Mouse (Mus musculus) thymus, adult 18-20 months (tissue): ENCODE results near the gene Wdr18.
A peak's percentile ranks its signal among the peaks of the same experiment; 100 is the strongest.
"Not testable (repeated sequence)": the region's sequence is repeated elsewhere in the genome, so short reads cannot be mapped to it uniquely, and the experiment has no call there.

Source experiments
- DNase-seq, 2 experiments: peaks; one replicate each; pipeline ENCODE4 v3.0.0; 2022; ENCODE audit warnings: mixed read lengths in 2 of 2

Wdr18 gene

DNA sequence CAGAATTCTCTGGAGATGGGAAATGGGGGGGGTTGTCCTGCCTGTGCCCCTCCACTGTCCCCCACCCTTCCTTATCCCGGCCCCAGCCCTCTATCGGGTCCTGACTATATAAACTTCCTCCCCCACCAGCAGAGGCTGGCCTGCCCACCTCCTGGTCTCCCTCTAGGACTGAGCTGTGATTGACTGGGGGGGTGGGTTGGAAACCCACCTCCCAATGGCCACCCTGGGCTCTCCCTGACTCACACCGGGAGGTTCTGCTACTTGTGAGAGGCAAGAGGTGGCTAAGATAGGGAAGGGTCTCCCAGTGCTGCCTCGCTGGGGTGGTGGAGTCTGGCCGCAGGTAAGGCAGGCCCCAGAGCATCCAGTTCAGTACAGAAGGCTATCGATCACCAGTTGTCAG, 12.4 kb upstream of the Wdr18 start:
- no peak for DNase-seq

- DNase-seq, result no peak
Observed at GRCm38 (mm10) chr10:79949873-79950272, 10.1 kb upstream of the Wdr18 start.

DNA sequence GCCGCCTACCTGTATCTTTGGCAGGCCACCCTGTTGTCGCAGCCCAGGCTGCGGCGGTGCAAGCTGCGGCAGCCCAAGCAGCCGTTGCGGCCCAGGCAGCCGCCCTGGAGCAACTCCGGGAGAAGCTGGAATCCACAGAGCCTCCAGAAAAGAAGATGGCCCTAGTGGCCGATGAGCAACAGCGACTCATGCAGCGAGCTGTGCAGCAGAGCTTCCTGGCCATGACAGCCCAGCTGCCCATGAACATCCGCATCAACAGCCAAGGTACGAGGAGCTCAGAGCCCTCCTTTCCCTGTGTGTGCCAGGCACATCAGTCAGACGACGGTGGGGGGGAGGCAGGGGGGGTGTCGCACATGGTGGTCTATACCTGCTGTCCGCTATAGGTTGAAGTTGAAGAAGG, 9.3 kb upstream of the Wdr18 start:
- no peak for DNase-seq

GRCm38 (mm10) chr10:79953946-79954345, 6.0 kb upstream of the Wdr18 start:
- DNase-seq, result no peak

- no peak for DNase-seq
Observed at GRCm38 (mm10) chr10:79955691-79956090, 4.3 kb upstream of the Wdr18 start.

GRCm38 (mm10) chr10:79956643-79957154, 3.3 kb upstream of the Wdr18 start:
- no peak for DNase-seq

GRCm38 (mm10) chr10:79958140-79958816, 1.7 kb upstream of the Wdr18 start:
- peak; percentile 65 to 74 for DNase-seq

GRCm38 (mm10) chr10:79959412-79959811, 540 bp upstream of the Wdr18 start:
- DNase-seq, result not testable (repeated sequence)

GRCm38 (mm10) chr10:79960671-79961294, 831 bp downstream of the Wdr18 start:
- no peak for DNase-seq

DNA sequence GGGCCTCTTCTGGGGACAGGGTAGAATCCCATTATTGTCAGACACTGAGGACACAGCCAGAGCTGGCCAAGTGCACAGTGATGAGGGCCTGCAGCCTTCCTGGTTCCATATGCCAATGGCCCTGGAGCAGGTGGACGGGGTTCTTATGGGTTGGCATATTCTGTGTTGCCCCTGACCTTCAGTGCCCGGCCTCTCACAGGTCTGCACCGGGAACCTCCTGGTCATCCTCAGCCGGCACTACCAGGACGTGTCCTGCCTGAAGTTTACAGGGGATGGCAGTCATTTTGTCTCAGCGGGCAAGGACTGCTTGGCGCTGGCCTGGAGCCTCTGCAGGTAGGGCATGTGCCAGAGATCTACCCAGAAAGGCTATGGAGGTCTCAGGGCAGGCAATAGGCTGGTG, 4.8 kb downstream of the Wdr18 start:
- no peak for DNase-seq

- no peak for DNase-seq
Observed at GRCm38 (mm10) chr10:79965325-79965724, 5.4 kb downstream of the Wdr18 start.

DNA sequence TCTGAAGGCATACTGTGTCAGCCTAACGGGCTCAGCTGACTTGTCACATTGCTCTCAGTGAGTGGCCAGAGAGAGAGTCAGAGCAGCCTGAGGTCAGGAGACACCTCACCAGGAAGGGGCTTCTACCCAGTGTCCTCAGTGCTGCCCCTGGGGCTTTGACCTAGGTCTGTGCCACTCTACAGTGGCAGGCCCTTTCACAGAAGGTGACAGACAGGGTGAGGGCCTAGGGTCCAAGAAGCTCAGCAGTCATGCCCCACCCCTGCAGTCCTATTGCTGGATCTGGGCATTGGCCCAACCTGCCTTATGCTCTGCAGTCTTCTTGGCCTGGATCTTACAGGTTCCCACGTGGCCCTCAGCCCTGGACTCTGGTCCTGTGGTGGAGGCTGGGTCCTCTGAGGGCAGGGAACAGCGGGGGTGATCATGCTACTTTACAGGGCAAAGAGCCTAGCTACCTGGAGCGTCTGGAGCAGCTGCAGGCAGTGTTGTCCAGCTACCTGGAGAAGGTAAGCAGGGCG, 7.0 kb downstream of the Wdr18 start:
- DNase-seq, result no peak

DNA sequence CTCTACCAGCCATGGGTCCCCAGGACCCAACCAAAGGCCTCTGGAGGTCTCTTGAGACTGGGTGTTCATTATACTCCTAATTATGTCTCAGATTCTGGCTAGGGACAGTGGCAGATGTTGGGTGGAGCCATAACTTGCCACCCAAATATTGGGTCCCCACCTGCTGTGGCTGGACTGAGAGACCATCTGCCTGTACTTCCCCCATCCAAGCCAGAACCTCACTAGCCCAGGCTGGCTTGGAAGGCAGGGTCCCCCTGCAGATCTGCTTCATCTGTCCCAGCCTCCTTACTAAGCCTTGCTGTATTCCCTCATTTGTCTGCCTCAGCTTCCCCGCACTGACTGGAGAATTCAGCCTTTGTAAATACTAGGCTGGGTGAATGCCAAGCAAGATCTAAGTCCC, 8.2 kb downstream of the Wdr18 start:
- no peak for DNase-seq

DNA sequence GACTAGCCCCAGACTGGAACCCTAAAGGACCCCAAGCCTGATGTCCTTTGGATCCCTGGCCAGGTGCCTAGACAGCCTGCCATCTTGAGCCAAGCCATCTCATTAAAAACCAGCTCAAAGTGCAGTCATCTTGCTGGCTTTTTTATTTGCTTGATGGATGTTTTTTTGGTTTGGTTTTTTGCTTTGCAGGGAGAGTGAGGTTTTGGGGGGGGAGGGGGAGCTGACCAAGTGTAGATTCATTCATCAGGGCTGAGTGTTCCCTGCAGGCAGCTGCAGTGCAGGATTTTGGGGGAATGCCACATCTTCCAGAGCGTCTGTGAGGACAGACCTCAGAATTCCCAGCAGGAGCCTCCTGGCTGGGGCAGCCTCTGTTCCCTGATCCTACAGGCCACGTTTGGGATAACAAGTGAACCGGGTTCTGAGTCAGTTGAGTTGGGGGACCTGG, 9.2 kb downstream of the Wdr18 start:
- DNase-seq, result no peak

DNA sequence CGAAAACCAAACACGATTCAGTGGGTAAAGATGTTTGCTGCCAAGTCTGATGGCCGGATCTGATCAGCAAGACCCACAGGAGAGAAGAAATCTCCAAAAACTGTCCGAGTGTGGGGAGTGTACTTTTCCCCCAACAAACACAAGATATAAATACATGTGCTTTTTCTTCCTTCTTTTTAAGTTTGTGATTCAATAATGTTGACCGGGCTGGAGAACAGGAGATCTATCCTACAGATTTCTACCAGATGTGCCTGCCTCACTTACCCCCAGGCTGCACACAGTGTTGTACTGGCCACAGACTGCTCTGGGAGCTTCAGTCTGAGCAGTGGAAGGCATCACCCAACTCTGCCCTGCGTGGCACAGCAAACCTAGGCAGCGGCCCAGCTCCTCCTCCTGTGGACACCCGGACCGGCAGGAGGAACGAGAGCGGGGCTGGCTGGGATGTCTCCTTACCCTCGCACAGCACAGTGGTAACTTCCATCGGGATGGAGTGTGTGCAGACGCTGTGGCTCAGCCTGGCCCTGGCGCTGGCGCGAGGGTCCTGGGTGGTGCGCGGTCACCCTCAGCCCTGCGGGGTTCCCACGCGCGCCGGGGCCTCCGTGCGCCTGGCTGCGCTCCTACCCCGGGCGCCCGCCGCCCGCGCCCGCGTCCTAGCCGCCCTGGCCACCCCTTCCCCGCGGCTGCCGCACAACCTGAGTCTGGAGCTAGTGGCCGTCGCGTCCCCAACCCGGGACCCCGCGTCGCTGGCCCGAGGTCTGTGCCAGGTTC, 10.6 kb downstream of the Wdr18 start, which contains the start of gene Grin3b:
TSS of gene Grin3b (plus strand) at position 301 of the 768 bp plus-strand sequence.
- no peak for DNase-seq

GRCm38 (mm10) chr10:79971183-79971497, 11.2 kb downstream of the Wdr18 start:
- DNase-seq, result no peak

- no peak for DNase-seq
Observed at GRCm38 (mm10) chr10:79972831-79973230, 12.9 kb downstream of the Wdr18 start.

DNA sequence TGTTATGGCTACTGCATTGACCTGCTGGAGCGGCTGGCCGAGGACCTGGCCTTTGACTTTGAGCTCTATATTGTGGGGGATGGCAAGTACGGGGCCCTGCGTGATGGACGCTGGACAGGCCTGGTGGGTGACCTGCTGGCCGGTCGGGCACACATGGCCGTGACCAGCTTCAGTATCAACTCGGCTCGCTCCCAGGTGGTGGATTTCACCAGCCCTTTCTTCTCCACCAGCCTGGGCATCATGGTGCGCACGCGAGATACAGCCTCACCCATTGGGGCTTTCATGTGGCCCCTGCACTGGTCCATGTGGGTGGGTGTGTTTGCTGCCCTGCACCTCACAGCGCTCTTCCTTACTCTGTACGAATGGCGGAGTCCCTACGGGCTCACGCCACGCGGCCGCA, 14.1 kb downstream of the Wdr18 start:
- DNase-seq, result no peak

- no peak for DNase-seq
Observed at GRCm38 (mm10) chr10:79974668-79975067, 14.7 kb downstream of the Wdr18 start.

GRCm38 (mm10) chr10:79976071-79976721, 16.2 kb downstream of the Wdr18 start:
- DNase-seq, result no peak

DNA sequence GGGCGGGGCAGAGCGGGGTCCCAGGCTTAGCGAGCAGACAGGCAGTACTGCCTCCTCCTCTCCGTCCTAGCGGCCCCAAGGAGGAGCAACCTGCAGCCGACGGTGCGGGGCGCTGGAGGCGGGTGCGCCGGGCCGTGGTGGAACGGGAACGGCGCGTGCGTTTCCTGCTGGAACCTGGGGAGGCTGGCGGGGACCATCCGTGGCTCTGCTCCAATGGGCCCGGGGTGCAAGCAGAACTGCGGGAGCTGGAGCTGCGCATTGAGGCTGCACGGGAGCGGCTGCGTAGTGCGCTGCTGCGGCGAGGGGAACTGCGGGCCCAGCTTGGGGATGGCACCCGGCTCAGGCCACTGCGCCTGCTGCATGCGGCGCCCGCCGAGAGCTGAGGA, 16.8 kb downstream of the Wdr18 start:
- DNase-seq, result no peak

DNA sequence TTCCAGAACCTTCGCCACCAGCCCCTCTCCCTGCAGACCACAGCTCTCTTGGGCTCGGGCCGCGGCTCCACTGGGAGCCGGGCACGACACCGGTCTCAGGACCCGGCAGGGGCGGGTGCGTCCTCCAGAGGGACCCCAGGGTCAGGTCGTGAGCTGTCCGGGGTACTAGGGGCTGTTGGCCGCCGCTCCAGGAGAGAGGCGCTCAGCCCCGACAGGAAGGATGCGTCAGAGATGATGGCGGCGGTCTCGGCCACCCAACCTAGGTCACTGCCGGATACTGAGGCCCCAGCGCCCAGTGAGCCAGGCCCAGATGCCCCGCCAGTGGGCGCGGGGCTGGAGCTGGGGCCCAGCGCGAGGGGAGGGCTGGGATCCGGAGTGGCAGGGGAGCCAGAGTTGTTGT, 17.4 kb downstream of the Wdr18 start:
- no peak for DNase-seq

DNA sequence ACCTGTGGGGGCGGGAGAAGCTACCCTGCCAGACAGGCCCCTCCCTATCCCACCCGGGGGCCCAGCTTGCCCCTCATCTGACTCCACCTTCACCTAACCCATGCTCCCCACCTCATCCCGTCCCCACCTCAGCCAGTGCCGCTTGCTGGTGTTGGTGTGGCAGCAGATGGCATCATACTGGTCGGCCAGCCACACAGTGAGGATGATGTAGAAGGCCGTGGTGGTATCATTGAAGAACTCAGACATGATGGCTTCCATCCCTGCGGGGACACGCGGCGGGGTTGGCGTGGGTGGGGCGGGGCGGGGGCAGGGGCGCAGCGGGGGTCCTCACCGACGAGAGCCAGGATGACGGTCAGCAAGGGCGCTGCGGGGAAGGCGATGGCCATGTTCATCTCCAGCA, 18.1 kb downstream of the Wdr18 start:
- DNase-seq, result no peak
